Mouse (Mus musculus) gastrocnemius, postnatal 10 days (tissue): ENCODE measurements around the gene C8g. TPM values are rescaled to one million over a fixed set of nuclear protein-coding genes. Genes with fewer than 3 reads are reported as not detected.
A peak's percentile ranks its signal among the peaks of the same experiment; 100 is the strongest.

Experiments
- DNase-seq: peaks from one replicate; pipeline ENCODE4 v3.0.0; 2021; ENCODE audit warnings: mixed read lengths
- total RNA-seq, 2 experiments: library from RNA; stranded (reverse); gene quantifications; 2 replicates each; pipeline ENCODE4 v1.2.3; 2021

Gene C8g
- total RNA-seq, 2 experiments from 2014 or later: 1.4 to 2.0 TPM

DNA sequence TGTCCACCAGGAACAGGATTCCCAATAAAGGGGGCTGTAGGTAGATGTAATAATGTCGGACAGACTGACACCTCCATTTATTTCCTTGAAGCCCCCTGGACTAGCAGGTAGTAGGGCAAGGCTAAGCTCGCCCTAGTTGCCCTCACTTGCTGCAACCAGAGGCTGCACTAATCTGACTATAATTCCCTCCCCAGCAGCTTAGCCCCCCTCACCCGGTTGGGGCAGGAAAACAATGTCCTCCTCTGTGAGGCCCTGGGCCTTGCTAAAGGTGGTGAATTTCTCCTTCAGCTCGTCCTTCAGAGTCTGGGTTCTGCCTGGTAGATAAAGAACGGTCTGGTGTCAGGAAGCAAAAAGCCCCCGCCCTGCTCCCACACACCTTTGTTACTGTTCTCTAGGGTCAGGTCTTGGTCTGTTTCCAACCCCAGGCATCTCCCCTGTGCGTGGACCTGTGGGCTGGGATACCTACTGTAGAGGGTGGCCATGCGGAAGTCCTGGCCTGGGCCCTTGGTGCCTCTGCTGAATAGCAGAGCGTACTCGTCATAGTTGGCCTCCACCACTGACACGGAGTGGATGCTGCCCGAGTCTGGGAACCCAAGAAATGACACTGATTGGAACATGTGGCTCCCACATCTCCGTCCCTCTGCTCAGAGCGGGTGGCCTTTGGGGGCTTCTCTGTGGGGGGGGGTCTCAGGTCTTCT is 33.8 kb downstream of the C8g start:
- DNase-seq: no peak

DNA sequence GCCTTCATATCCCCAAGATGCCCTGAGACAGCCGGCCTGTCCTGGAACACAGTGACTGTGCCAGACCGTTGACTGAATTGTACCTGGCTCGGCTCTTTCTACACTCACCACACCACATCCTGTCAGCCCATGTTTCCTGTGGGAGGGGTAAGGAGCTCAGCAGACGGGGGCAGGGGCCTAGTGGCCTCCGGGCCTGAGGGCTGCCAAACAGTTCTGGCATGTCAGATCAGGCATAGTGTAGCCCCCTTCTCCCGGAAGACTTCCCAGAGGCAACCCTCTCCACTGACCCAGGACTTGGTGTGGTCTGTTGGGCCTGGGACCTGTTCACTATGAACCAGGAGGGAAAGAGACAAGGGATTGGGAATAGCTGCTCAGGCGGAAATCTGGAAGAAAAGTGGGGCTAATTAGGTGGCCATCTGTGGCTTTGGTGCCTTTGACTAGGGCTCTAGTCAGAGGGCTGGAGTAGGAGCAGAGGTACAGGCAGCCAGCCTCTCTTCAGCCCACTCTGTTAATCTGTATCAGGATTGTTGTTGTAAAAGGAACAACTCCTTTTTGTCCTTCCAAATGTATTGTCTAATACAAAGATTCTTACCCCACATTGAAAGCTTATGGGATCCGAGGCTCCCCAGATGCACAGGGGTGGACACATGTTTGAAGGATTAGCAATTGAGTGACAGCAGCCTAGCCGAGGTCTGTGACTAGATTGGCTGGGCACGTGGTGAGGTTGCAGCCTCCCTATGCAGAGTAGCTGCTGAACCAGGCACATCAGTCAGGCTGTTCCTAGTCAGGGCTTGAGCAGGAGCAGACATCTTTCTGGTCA is 35.5 kb downstream of the C8g start:
- no peak for DNase-seq

DNA sequence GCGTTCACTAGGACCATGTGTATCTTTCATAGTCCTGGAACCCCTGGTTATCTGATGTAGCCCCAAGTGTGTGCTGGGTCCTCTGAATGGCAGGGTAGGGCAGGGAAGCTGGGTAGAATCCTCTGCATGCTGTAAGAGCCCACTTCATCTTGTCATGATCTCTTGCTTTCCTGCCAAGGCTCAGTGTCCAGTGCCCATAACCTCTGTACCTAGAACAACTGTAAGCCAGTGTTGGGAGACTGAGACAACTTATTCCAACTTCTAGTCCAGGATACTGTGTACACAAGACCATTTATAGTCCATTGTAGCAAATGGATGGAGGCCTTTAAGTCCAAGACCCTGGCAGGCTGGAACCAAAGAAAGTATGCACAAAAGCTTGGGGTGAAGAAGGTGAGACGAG is 36.3 kb downstream of the C8g start:
- no peak for DNase-seq

DNA sequence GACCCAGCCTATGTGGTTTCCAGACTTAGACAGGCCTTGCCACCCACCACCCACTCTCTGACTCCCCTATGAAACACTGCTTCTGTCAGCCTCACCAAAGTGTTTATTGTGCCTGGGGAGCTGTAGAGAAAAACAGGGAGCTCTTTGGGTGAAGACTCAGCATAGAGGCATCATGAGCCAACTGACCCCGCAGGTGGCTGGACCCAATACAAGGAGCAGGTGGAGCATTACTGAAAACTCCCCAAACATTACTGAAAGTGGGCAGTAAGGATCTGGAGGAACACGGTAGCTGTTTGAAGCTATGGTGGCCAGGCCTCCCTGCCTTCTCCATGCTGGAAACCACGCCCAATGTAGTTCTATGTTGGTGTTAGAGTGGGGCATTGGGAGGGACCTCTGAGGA is 37.9 kb downstream of the C8g start:
- DNase-seq: no peak

DNA sequence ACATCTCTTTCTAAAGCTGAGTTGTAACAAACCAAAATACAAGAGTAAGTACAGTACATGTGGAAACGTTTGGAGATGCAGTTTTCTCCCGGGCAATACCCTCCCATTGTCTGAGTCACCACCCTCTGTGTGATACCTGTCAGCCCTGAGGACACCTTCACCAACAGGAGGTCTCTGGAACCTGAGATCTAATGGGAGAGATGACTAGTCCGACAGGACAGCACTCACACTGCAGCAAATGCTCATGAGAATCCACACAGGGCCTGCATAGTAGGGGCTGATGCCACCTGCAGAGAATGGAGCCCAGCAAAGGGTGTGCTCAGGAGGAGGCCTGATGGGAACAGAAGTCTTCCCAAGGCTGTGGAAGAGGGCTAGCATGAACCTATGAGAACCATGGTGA is 40.1 kb downstream of the C8g start:
- DNase-seq: no peak

DNA sequence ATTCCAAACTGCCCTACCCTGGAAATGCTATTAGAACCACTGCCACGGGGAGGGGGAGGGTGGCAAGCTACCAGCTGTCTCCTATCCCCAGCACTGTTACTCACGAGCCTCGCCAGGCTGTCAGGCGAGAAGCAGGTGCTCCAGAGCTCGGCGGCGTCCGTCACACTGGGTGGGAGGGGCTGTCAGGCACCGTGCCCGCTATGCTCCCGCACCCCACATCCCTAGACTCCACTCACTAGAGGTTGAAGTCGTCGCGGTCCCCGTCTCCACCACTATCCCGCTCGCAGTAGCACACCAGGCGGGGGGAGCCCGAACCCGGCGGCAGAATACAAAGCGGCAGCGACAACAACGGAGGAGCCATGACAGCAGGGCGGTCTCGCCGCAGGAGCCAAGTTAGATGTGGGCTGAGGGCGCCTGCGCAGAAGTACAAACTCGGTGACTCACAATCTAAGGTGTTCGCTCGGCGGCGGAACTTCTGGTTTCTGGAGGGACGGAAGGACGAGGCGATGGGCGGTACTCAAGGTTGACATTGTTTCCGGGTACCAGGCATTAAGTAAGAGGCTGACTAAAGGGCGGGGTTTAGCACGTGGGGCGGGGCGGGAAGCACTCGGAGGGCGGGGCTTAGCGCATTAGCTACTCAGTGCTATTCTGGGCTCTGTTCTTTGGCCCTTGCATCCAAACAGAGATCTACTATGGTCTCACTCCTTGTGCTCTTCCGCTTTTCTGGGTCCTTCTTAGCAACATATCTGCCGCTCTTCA is 40.8 kb downstream of the C8g start, which contains the start of gene Paxx:
Gene Paxx (minus strand): TSS at position 544 of the 759 bp plus-strand sequence.
- peak; percentile 82 for DNase-seq

DNA sequence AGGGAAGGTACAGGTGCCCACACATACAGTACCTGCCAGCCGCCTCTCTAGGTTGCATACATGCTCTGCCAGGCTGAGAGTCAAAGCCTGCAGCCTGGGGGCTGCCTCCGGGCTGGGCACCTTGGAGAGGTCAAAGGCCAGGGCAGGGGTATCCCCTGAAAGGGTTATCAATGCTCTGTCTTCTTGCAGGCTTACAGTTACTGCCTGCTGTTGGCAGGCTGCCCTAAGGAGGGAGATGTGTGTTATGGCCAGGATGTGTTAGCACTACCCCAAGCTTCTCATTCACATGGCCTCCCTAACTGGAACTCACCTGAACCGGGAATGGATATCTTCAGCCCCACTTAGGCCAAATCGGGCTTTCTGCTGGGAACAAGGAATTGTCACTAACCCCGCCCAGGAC is 41.4 kb downstream of the C8g start:
- peak; percentile 38 for DNase-seq

DNA sequence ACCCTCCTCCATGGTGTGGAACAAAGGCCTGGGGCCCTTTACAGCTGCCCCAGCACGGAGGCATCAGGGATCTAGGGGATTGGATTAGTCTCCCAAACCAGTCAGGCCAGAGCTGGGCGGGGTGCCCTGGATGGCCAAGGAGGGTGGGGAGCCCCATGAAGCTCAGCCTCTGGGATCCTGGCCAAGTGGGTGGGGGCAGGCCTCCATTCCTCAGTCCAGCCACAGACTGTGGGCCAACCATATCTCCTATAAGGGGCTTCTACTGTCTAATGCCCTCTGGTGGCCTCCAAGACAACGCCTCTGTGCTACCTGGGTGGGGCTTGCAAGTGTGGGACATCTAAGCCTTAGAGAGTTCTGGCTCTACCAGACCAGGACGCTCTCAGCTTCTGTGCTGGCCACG is 42.6 kb downstream of the C8g start:
- DNase-seq: peak; percentile 69

DNA sequence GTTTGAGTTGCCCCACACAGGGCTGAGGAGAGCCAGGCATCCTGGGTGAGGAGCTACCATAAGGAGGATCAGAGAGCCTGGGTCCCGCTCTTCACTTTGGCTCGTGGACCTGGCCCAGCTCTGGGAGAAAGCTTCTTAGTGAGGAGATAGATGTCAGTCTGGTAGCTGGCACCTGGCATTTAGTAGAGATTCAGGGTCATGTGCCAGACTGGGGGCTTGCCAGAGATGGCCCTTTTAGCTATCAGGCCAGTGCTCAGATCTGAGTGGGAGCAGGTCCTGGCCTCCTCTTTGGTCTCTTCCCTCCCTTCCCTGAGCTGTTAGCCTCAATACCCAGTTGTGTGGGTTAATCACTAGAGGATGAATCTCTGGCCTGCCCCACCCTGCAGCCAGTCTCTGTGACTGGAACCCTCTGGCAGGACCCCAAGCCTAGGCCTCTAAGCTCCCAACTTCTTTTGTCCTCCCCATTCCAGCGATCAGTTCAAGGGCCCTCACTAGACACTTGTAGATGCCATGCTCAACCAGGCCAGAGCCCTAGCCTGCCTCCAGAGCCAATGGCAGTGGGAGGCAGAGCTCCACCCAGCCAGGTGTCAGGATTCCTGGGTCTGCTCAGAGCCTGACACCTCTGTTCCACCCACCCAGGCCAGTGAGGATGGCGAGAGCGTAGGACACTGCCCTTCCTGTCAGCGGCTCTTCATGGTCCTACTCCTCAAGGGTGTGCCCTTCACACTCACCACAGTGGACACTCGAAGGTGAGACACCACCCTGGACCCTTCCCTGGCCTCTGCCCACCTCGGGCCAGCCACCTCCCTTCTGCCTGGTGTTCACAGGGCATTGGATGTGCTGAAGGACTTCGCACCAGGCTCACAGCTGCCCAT is 44.3 kb downstream of the C8g start:
- no peak for DNase-seq

DNA sequence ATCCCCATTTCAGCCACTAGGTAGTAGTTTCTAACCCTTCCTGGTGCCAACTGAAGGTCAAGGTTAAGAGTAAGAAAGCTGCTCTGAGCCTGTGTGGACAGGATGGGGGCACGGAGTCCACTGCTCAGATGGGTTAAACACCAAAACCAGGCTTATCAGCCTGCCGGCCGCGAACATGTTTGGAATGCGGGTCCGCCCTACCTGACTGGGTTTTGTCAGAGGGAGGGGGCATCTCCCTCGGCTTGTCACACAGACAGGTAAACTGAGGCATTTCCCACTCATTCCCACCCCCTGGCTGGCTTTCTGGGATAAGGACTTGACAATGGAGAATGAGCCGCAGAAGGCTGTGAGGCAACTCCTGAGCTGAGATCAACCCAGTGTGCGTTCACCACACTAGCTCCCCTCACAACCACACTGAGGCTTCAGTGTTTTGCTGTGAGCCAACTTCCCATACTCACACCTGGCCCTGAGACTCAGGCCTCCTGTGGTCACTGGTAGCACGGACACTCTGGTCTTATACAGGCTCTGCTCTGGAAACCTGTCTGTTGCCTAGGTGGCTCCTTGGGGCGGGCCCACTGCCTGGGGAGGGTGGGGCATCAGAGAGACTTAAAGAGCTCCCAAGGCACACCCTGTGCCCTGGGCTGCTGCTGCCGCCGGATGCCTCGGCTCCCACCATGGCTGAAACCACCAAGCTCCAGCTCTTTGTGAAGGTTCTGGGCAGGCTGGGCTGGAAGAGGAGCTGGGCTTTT is 45.1 kb downstream of the C8g start, which contains the start of gene Clic3:
Gene Clic3 (plus strand): TSS at position 634 of the 749 bp plus-strand sequence.
- no peak for DNase-seq

DNA sequence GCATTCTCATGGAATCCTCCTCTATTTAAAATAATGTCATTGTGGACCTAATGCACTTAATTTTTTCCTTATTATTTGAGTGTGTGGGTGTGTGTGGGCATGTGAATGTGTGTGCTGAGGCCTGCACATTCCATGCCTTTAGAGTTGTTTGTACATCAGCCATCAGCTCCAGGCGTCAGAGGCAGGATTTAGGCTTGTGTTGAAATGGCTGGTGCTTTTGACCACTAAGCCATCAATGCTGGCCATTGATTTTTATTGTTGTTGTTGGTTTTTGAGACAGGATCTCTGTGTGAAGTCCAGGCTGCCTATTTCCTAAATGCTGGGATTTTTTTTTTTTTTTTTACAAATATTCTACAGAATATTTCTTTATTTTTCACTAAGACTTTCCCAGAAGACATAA is 48.6 kb downstream of the C8g start:
- DNase-seq: no peak

DNA sequence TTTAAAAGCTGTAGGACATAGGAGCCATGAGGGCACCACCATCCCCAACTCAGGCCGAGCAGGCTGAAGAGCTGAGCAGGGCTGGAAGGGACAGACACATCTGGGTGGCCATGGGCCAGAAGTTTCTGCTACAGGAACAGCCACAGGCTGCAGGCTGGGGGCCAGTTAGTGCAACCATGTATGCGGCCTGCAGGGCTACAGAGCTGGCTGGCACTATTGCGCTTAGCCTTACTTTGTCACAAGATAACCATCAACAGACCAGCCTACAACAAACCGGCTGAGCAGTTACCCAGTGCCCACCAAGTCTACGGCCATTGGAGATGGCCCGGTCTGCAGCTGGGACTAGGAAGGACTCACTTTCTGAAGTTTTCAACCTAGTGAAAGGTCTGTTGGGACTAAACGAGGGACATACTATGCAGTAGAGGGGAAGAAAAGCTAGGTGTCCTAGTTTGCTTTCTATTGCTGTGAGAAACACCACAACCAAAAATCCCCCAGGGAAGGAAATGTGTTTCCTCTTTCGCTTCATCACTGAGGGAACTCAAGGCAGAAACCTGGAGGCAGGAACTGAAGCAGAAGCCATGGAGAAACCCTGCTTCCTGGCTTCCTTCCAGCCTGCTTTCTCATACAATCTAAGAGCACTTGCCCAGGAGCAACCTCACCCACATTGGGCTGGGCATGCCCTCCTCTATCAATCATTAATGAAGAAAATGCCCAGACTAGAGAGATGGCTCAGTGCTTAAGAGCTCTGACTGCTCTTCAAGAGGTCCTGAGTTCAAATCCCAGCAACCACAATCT is 50.5 kb downstream of the C8g start:
- DNase-seq: no peak

Other genes starting within 250 kb of the C8g start
- gene Tmem203, start 246.3 kb downstream of the C8g start, total RNA-seq: 10 to 100 TPM; 14.9 to 16.0 TPM
- 1 to 10 TPM; 4.7 to 6.8 TPM for gene Tprn, start 239.1 kb downstream of the C8g start, total RNA-seq
- gene Ssna1, start 229.3 kb downstream of the C8g start, total RNA-seq: 10 to 100 TPM; 39.5 to 40.3 TPM
- 10 to 100 TPM; 35.2 to 52.2 TPM for gene Anapc2, start 229.2 kb downstream of the C8g start, total RNA-seq
- gene Tmem210, start 213.6 kb downstream of the C8g start, total RNA-seq: not detected
- gene Lrrc26, start 211.8 kb downstream of the C8g start, total RNA-seq: under 1 TPM in 1 of 2 experiments, not detected in 1; 0.26 TPM
- under 1 TPM; 0.47 to 0.63 TPM for gene Grin1, start 182.5 kb downstream of the C8g start, total RNA-seq
- 10 to 100 TPM; 21.0 to 25.2 TPM for gene Man1b1, start 169.4 kb downstream of the C8g start, total RNA-seq
- gene Dpp7, start 145.4 kb downstream of the C8g start, total RNA-seq: 1 to 10 TPM; 7.9 to 9.5 TPM
- 1 to 10 TPM; 9.0 to 9.8 TPM for gene Uap1l1, start 136.0 kb downstream of the C8g start, total RNA-seq
- gene Sapcd2, start 129.4 kb downstream of the C8g start, total RNA-seq: 1 to 10 TPM; 2.1 to 3.7 TPM
- gene Entpd2, start 105.8 kb downstream of the C8g start, total RNA-seq: 10 to 100 TPM; 29.9 to 30.5 TPM
- 10 to 100 TPM; 25.2 to 37.3 TPM for gene Npdc1, start 102.4 kb downstream of the C8g start, total RNA-seq
- not detected for gene Fut7, start 78.5 kb downstream of the C8g start, total RNA-seq
- 10 to 100 TPM; 10.4 to 14.1 TPM for gene Abca2, start 73.0 kb downstream of the C8g start, total RNA-seq
- under 1 TPM in 1 of 2 experiments, not detected in 1; 0.52 TPM for gene Clic3, start 44.9 kb downstream of the C8g start, total RNA-seq
- 10 to 100 TPM; 23.5 to 25.2 TPM for gene Paxx, start 40.6 kb downstream of the C8g start, total RNA-seq
- 1 to 10 TPM; 1.7 to 9.6 TPM for gene Ptgds, start 31.7 kb downstream of the C8g start, total RNA-seq
- not detected for gene Lcn12, start 7.8 kb downstream of the C8g start, total RNA-seq
- gene Fbxw5, start 969 bp downstream of the C8g start, total RNA-seq: 10 to 100 TPM; 65.5 to 66.7 TPM
- gene Traf2, start 45.2 kb upstream of the C8g start, total RNA-seq: 10 to 100 TPM; 13.3 to 16.4 TPM
- gene Edf1, start 56.1 kb upstream of the C8g start, total RNA-seq: 100 to 1,000 TPM; 177 to 185 TPM
- gene Mamdc4, start 73.1 kb upstream of the C8g start, total RNA-seq: 1 to 10 TPM; 2.7 to 4.1 TPM
- gene Phpt1, start 73.5 kb upstream of the C8g start, total RNA-seq: 10 to 100 TPM; 45.8 to 49.0 TPM
- gene Ajm1, start 80.0 kb upstream of the C8g start, total RNA-seq: under 1 TPM; 0.14 to 0.38 TPM
- gene Rabl6, start 106.8 kb upstream of the C8g start, total RNA-seq: 10 to 100 TPM; 49.6 to 58.7 TPM
- gene Ccdc183, start 116.0 kb upstream of the C8g start, total RNA-seq: not detected
- gene Tmem141, start 120.3 kb upstream of the C8g start, total RNA-seq: 10 to 100 TPM; 12.2 to 13.9 TPM
- 1 to 10 TPM; 5.6 to 6.5 TPM for gene Fcna, start 126.3 kb upstream of the C8g start, total RNA-seq
- gene Lcn8, start 151.4 kb upstream of the C8g start, total RNA-seq: 10 to 100 TPM; 27.7 to 36.4 TPM
- gene Lcn5, start 156.2 kb upstream of the C8g start, total RNA-seq: not detected
- not detected for gene Lcn6, start 175.1 kb upstream of the C8g start, total RNA-seq
- not detected for gene Lcn10, start 181.0 kb upstream of the C8g start, total RNA-seq
- not detected for gene Obp2a, start 198.3 kb upstream of the C8g start, total RNA-seq
- 10 to 100 TPM; 18.3 to 20.4 TPM for gene Bmyc, start 205.0 kb upstream of the C8g start, total RNA-seq
- gene Obp2b, start 235.3 kb upstream of the C8g start, total RNA-seq: not detected